Mouse (Mus musculus) bone marrow, adult 2 months (tissue): ENCODE data around the gene Ccdc187.

Experiments
- CTCF ChIP-seq: fragments of 200-500 bp; IDR thresholded peaks from 2 replicates; pipeline ENCODE4 v1.5.1; 2011; ENCODE audit warnings: low read length, control low read depth; ENCODE audit not compliant: control insufficient read depth, insufficient read depth
- POLR2A ChIP-seq: fragments of 200-500 bp; IDR thresholded peaks from 2 replicates; pipeline ENCODE4 v1.6.1; 2011; ENCODE audit warnings: low read depth, mild to moderate bottlenecking, control low read depth, low read length, borderline replicate concordance; ENCODE audit not compliant: control insufficient read depth

DNA sequence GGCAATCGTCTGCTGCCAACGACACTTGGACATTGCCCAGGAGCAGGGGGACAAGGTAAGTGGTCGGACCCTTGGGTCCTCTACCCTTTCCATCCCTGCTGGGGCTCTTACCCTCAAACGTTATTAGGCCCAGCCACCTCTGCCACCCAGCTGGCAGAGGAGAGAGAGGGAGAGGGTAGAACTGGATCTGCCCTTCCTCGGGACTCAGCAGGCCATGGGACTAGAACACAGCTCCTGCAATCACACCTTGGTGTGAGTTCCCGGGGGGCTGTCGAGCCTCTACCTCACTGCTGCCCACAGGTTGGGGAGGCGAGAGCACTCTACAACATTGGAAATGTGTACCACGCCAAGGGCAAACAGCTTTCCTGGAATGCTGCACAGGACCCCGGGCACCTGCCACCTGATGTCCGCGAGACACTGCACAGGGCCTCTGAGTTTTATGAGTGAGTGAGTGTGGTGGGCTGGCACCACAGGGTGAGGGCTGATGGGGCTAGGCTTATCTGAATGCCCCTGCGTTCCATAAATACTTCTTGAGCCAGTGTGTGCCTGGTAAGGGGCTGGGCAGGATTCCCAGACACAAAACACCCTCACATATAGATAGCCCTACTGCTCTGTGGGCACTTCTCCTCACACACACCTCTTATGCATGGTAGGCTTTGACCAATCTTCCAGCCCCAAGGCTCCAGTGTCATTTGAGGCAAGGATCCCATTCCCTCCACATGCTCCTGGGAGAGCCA, 29.4 kb upstream of the Ccdc187 start:
- no peak for TF ChIP-seq POLR2A
- no peak for TF ChIP-seq CTCF
